Mouse (Mus musculus): Measurements from ENCODE around the gene Slc27a2.

GRCm38 (mm10) chr2:126635939-126636823 lies 84.0 kb downstream of the Slc27a2 start:
- no peak for TF ChIP-seq CTCF (IDR thresholded peaks at IDR 0.05; ENCODE audit: low read depth, low read length)
- no peak for TF ChIP-seq POLR2AphosphoS5 (IDR thresholded peaks at IDR 0.05; ENCODE audit: insufficient replicate concordance, low read depth, low read length)

Measured in G1E (cell line).